Mouse (Mus musculus): ENCODE results near the gene Rnaseh2b.

DNA sequence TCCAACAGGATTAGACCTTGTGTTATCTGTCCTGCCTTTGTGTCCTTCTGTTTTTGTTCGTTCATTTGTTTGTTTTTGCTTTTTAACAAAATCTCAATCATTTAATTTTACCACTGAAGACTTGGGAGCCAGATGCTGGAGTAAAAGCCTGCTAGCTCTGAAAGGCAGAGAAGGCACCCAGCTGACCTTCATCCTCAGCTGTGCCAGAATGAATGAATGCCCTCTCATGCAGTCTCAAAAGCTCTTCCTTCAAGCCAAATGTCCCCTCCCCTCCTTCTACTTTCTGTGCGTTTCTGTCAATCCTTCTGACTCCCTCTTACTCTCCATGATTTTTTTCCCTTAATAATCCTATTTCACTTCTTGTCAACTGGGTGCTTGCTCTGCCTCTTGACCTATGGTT, 34.8 kb downstream of the Rnaseh2b start:
- no peak for TF ChIP-seq CTCF (IDR thresholded peaks at IDR 0.05; ENCODE audit: borderline replicate concordance, extremely low read depth, insufficient read depth, insufficient read length)
- TF ChIP-seq POLR2A (IDR thresholded peaks at IDR 0.05; ENCODE audit: borderline replicate concordance, extremely low read depth, insufficient read depth, insufficient read length, poor library complexity, severe bottlenecking) = no peak
